Mouse (Mus musculus) neural tube, embryonic 13.5 days (tissue): Measurements from ENCODE around the gene Macrod2. TPM values are rescaled to one million over a fixed set of nuclear protein-coding genes. Genes with fewer than 3 reads are reported as not detected.

Experiments used
- ATAC-seq: fragments of 200-750 bp; cut with Nextera tagmentation; 2 replicates; pipeline ENCODE4 v1.8.0; 2017; ENCODE audit warnings: low read depth, mild to moderate bottlenecking, moderate TSS enrichment, moderate library complexity
- H3K27ac ChIP-seq: fragments of 300-500 bp; sonication (generic); replicated peaks from 2 replicates; pipeline ENCODE4 v1.5.1; 2015; ENCODE audit warnings: moderate library complexity, mild to moderate bottlenecking, inconsistent platforms
- H3K27me3 ChIP-seq: fragments of 300-500 bp; sonication (generic); 2 replicates; pipeline ENCODE4 v1.6.1; 2015; ENCODE audit warnings: mild to moderate bottlenecking, inconsistent platforms
- H3K36me3 ChIP-seq: fragments of 300-500 bp; sonication (generic); 2 replicates; pipeline ENCODE4 v1.6.1; 2015; ENCODE audit warnings: mild to moderate bottlenecking, inconsistent platforms
- H3K4me1 ChIP-seq: fragments of 300-500 bp; sonication (generic); replicated peaks from 2 replicates; pipeline ENCODE4 v1.6.1; 2015; ENCODE audit warnings: inconsistent platforms
- H3K4me2 ChIP-seq: fragments of 300-500 bp; sonication (generic); 2 replicates; pipeline ENCODE4 v1.6.1; 2015; ENCODE audit warnings: inconsistent platforms, mild to moderate bottlenecking, moderate library complexity
- H3K4me3 ChIP-seq: fragments of 300-500 bp; sonication (generic); 2 replicates; pipeline ENCODE4 v1.5.1; 2015; ENCODE audit warnings: mild to moderate bottlenecking, inconsistent platforms
- H3K9ac ChIP-seq: fragments of 300-500 bp; sonication (generic); 2 replicates; pipeline ENCODE4 v1.6.1; 2015; ENCODE audit warnings: moderate library complexity, mild to moderate bottlenecking, inconsistent platforms
- H3K9me3 ChIP-seq: fragments of 300-500 bp; sonication (generic); 2 replicates; pipeline ENCODE4 v1.6.1; 2016; ENCODE audit warnings: inconsistent platforms
- WGBS: fragments of 180-500 bp; shearing (Covaris S2); methylation state at CpG from one replicate; pipeline ENCODE4 v1.1.7; 2015; 5-methylcytosine and 5-hydroxymethylcytosine counted together
- polyA plus RNA-seq: library from polyadenylated mRNA; unstranded; fragments of >200 nt; fragmentation: Nextera tagmentation; extraction: Ambion mirVana; gene quantifications from 2 replicates; pipeline ENCODE4 v1.2.1, GENCODE M21; 2015

Gene Macrod2
- polyA plus RNA-seq, 1 experiment from 2014 or later: 78.9 TPM

GRCm38 (mm10) chr2:142163506-142164275 is 1768.6 kb downstream of the Macrod2 start:
- peak; percentile 76; the same call in 1 of the 2 replicates for ATAC-seq
- 18% methylated on average over 10 of the region's 10 CpGs for WGBS
- no peaks in the 10 kb centered on the region for H3K36me3 ChIP-seq
- no peak overlapping the region for H3K9ac ChIP-seq
- no peaks in the 10 kb centered on the region for H3K9me3 ChIP-seq
- H3K27ac ChIP-seq: no peak overlapping the region
- no peaks in the 10 kb centered on the region for H3K27me3 ChIP-seq
- H3K4me2 ChIP-seq: peak overlapping the region; percentile 39
- H3K4me3 ChIP-seq: peak overlapping the region; percentile 6; the same call in 1 of the 2 replicates
- H3K4me1 ChIP-seq: peaks cover 14% of the 10 kb centered on the region

- H3K27me3 ChIP-seq: no peaks in the 10 kb centered on the region
- no peak for ATAC-seq
- WGBS: 44% methylated on average over 2 of the region's 2 CpGs
- no peaks in the 10 kb centered on the region for H3K9me3 ChIP-seq
- H3K9ac ChIP-seq: no peak overlapping the region
- no peak overlapping the region for H3K27ac ChIP-seq
- H3K36me3 ChIP-seq: no peaks in the 10 kb centered on the region
- no peak overlapping the region for H3K4me2 ChIP-seq
- no peaks in the 10 kb centered on the region for H3K4me1 ChIP-seq
- H3K4me3 ChIP-seq: no peak overlapping the region
These were observed 1774.5 kb downstream of the Macrod2 start for GRCm38 (mm10) chr2:142169649-142170048.

GRCm38 (mm10) chr2:142172706-142173105 is 1777.6 kb downstream of the Macrod2 start:
- Histone ChIP-seq H3K27me3 (no peaks in the 10 kb centered on the region), H3K4me1 (no peaks in the 10 kb centered on the region), H3K9ac (no peak overlapping the region), H3K4me2 (no peak overlapping the region), H3K4me3 (no peak overlapping the region), H3K27ac (no peak overlapping the region), H3K36me3 (no peaks in the 10 kb centered on the region), H3K9me3 (no peaks in the 10 kb centered on the region)
- ATAC-seq: no peak
- WGBS: 90% methylated on average over 3 of the region's 3 CpGs

- H3K4me1 ChIP-seq: no peaks in the 10 kb centered on the region
- 73% methylated on average over 2 of the region's 2 CpGs for WGBS
- H3K27me3 ChIP-seq: no peaks in the 10 kb centered on the region
- H3K9ac ChIP-seq: no peak overlapping the region
- no peak overlapping the region for H3K4me2 ChIP-seq
- no peak for ATAC-seq
- no peaks in the 10 kb centered on the region for H3K9me3 ChIP-seq
- H3K4me3 ChIP-seq: no peak overlapping the region
- no peaks in the 10 kb centered on the region for H3K36me3 ChIP-seq
- H3K27ac ChIP-seq: no peak overlapping the region
These were observed 1778.9 kb downstream of the Macrod2 start for GRCm38 (mm10) chr2:142174039-142174438.

GRCm38 (mm10) chr2:142186922-142187321 is 1791.8 kb downstream of the Macrod2 start:
- peak; percentile 92 for ATAC-seq
- H3K9ac ChIP-seq: no peak overlapping the region
- WGBS: 8% methylated on average over 2 of the region's 2 CpGs
- H3K27ac ChIP-seq: 0 out of 2 replicates have a peak overlapping the region, but pooled peaks have one; percentile 42
- no peak overlapping the region for H3K4me2 ChIP-seq
- H3K36me3 ChIP-seq: no peaks in the 10 kb centered on the region
- no peaks in the 10 kb centered on the region for H3K9me3 ChIP-seq
- no peak overlapping the region for H3K4me3 ChIP-seq
- H3K27me3 ChIP-seq: no peaks in the 10 kb centered on the region
- H3K4me1 ChIP-seq: peaks cover 14% of the 10 kb centered on the region

GRCm38 (mm10) chr2:142187428-142187827 is 1792.3 kb downstream of the Macrod2 start:
- WGBS: 32% methylated on average over 5 of the region's 5 CpGs
- Histone ChIP-seq H3K27me3 (no peaks in the 10 kb centered on the region), H3K4me1 (peaks cover 14% of the 10 kb centered on the region), H3K4me3 (no peak overlapping the region), H3K36me3 (no peaks in the 10 kb centered on the region), H3K9me3 (no peaks in the 10 kb centered on the region), H3K4me2 (no peak overlapping the region), H3K27ac (0 out of 2 replicates have a peak overlapping the region, but pooled peaks have one; percentile 42), H3K9ac (no peak overlapping the region)
- ATAC-seq: peak; percentile 97

- Histone ChIP-seq H3K27me3 (no peaks in the 10 kb centered on the region), H3K4me3 (no peak overlapping the region), H3K36me3 (no peaks in the 10 kb centered on the region), H3K9me3 (no peaks in the 10 kb centered on the region), H3K4me1 (no peaks in the 10 kb centered on the region), H3K9ac (no peak overlapping the region), H3K27ac (no peak overlapping the region), H3K4me2 (no peak overlapping the region)
- 77% methylated on average over 1 of the region's 1 CpGs for WGBS
- no peak for ATAC-seq
These were observed 1822.3 kb downstream of the Macrod2 start for GRCm38 (mm10) chr2:142217371-142217770.

GRCm38 (mm10) chr2:142222137-142222921 is 1827.2 kb downstream of the Macrod2 start:
- no peak overlapping the region for H3K27ac ChIP-seq
- ATAC-seq: no peak
- H3K4me2 ChIP-seq: no peak overlapping the region
- no peak overlapping the region for H3K4me3 ChIP-seq
- no peaks in the 10 kb centered on the region for H3K9me3 ChIP-seq
- no peaks in the 10 kb centered on the region for H3K27me3 ChIP-seq
- 0 out of 2 replicates have a peak, but pooled peaks cover 5% of the 10 kb centered on the region for H3K4me1 ChIP-seq
- 54% methylated on average over 8 of the region's 8 CpGs for WGBS
- H3K9ac ChIP-seq: no peak overlapping the region
- H3K36me3 ChIP-seq: no peaks in the 10 kb centered on the region

- no peak for ATAC-seq
- Histone ChIP-seq H3K9ac (no peak overlapping the region), H3K4me2 (no peak overlapping the region), H3K27ac (no peak overlapping the region), H3K9me3 (no peaks in the 10 kb centered on the region), H3K4me3 (no peak overlapping the region), H3K27me3 (no peaks in the 10 kb centered on the region), H3K36me3 (no peaks in the 10 kb centered on the region), H3K4me1 (0 out of 2 replicates have a peak, but pooled peaks cover 5% of the 10 kb centered on the region)
- 48% methylated on average over 5 of the region's 5 CpGs for WGBS
These were observed 1827.8 kb downstream of the Macrod2 start for GRCm38 (mm10) chr2:142222926-142223325.

GRCm38 (mm10) chr2:142230985-142231549 is 1836.0 kb downstream of the Macrod2 start:
- ATAC-seq: no peak
- H3K4me1 ChIP-seq: no peaks in the 10 kb centered on the region
- H3K4me2 ChIP-seq: no peak overlapping the region
- H3K27me3 ChIP-seq: no peaks in the 10 kb centered on the region
- H3K27ac ChIP-seq: no peak overlapping the region
- H3K36me3 ChIP-seq: no peaks in the 10 kb centered on the region
- 62% methylated on average over 4 of the region's 4 CpGs for WGBS
- no peak overlapping the region for H3K9ac ChIP-seq
- no peak overlapping the region for H3K4me3 ChIP-seq
- no peaks in the 10 kb centered on the region for H3K9me3 ChIP-seq

GRCm38 (mm10) chr2:142232828-142233227 is 1837.7 kb downstream of the Macrod2 start:
- H3K27ac ChIP-seq: no peak overlapping the region
- H3K9ac ChIP-seq: no peak overlapping the region
- no peaks in the 10 kb centered on the region for H3K27me3 ChIP-seq
- 88% methylated on average over 9 of the region's 9 CpGs for whole genome bisulfite sequencing
- H3K36me3 ChIP-seq: no peaks in the 10 kb centered on the region
- no peak for ATAC-seq
- no peak overlapping the region for H3K4me2 ChIP-seq
- no peaks in the 10 kb centered on the region for H3K4me1 ChIP-seq
- no peaks in the 10 kb centered on the region for H3K9me3 ChIP-seq
- H3K4me3 ChIP-seq: no peak overlapping the region

- 91% methylated on average over 4 of the region's 4 CpGs for WGBS
- no peaks in the 10 kb centered on the region for H3K9me3 ChIP-seq
- no peaks in the 10 kb centered on the region for H3K36me3 ChIP-seq
These were observed 1848.4 kb downstream of the Macrod2 start for GRCm38 (mm10) chr2:142243483-142243882.

More at GRCm38 (mm10) chr2:142243483-142243882, 1848.4 kb downstream of the Macrod2 start:
- Histone ChIP-seq H3K9ac (no peak overlapping the region), H3K4me1 (no peaks in the 10 kb centered on the region), H3K27ac (no peak overlapping the region), H3K4me3 (no peak overlapping the region), H3K4me2 (no peak overlapping the region), H3K27me3 (no peaks in the 10 kb centered on the region)
- ATAC-seq: no peak
